Mouse (Mus musculus): ENCODE measurements around the gene Scmh1.

- TF ChIP-seq CTCF (IDR thresholded peaks at IDR 0.05) (no peak), POLR2A (IDR thresholded peaks at IDR 0.05; ENCODE audit: insufficient read depth, low read depth, low read length) (no peak), EP300 (IDR thresholded peaks at IDR 0.05; ENCODE audit: insufficient read depth, low read depth, low read length) (no peak)
These were observed 32.2 kb upstream of the Scmh1 start for GRCm38 (mm10) chr4:120372838-120373237.
